Mouse (Mus musculus) heart, postnatal 36 days (tissue): Measurements from ENCODE around the gene Kdm1a. TPM values are rescaled to one million over a fixed set of nuclear protein-coding genes. Genes with fewer than 3 reads are reported as not detected.

Experiments used
- DNase-seq, 2 experiments: peaks; one replicate each; pipeline ENCODE4 v3.0.0; 2021 to 2022
- intact Hi-C: fragments of 180-260 bp; cut with DNase I; formaldehyde crosslinking; loops from one replicate; pipeline ENCODE4 v1.15.1; 2025
- microRNA-seq, 2 experiments: library from miRNA; unstranded; fragments of <30 nt; microRNA quantifications; one replicate each; pipeline ENCODE4 v1.2.0; 2021; ENCODE audit warnings: borderline number of aligned reads in 2 of 2
- total RNA-seq, 2 experiments: library from RNA; stranded (reverse); gene quantifications; 2 replicates each; pipeline ENCODE4 v1.2.3; 2021

Kdm1a gene
- total RNA-seq, 2 experiments from 2014 or later: 28.4 to 33.7 TPM

- intact Hi-C loops: no loop called here
- no peak for DNase-seq
Measured at GRCm38 (mm10) chr4:136547721-136548120, 54.8 kb downstream of the Kdm1a start.

DNA sequence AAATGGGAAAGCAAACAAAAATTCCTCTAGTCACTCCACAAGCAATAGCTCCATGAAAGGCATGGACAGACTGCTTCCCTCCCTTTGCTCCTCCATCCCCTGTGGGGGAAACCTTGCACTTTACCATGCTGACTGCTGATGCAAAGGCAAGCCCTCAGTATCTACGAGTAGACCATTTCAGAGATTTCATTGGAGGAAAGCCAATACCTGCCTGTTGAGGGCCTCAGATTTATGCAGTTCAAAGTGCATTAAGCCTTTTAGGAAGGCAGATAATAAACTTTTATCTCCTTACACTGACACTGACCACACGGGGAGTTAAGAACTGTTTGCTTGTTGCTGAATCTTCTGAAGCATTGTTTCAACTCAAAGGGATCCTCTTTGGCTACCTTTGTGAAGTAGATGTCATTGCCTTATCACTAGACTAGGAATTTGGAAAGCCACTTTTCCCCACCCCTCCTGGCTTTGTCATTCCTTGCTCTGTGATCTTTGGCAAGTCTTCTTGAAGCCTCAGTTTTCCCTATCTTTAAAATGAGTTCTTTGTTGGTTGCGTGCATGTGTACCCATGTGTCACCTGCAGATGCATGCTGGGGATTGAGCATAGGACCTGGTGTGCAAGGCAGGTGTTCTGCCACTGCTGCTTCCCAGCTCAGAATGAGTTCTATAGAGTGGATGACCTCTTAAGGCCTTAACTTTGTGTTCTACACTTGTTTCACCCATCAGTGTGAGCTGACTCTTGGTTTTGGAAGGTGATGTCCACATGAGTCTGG is 56.1 kb downstream of the Kdm1a start:
- no peak for DNase-seq
- intact Hi-C loops: no loop called here

DNA sequence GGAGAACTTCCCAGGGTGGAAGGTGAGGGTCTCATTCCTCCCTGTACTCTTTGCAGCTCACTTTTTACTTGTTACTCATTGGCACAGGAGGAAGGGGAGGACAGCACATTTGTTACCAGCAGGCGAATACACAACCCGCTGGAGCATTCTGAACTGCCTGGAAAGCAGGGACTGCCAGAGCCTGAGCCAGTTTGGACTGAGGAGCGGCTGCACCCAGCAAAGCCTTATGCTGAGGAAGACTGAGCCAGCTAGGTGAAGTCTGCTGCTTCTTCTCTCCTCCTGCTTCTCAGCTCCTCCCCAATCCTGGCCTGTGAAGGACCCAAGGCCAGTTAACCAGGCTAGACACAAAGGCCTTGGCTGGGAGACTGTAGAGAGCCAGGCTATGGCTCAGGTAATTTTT is 57.4 kb downstream of the Kdm1a start:
- no peak for DNase-seq
- intact Hi-C loops: no loop called here

DNA sequence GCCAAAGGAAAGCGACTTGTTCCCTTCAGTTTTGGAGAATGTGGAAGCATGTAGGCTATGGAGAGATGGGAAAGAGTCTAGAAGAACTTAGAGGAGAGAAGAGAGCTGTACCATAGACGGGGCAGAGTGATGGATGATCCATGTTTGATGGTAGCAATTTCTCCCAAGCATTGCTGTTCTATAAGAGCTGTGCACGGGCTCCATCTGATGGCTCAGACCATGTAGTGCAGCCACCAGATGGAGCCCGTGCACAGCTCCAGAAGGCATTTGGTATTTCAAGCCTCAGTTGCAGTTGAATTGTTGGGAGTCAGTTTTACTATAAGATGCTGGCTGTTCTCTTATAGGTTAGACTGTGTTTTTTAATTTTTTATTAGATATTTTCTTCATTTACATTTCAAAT is 76.1 kb downstream of the Kdm1a start:
- peak; percentile 58 to 76 for DNase-seq
- intact Hi-C loops: loop anchor here (1.0 to 10.0 kb wide), 5 partner anchors 54 to 162 kb away; partner anchors contain the start of gene Kdm1a

GRCm38 (mm10) chr4:136524309-136524708 is 78.2 kb downstream of the Kdm1a start:
- intact Hi-C loops: loop anchor here (10.0 kb wide), 1 partner anchor 160 kb away; no protein-coding TSS in a partner anchor
- no peak for DNase-seq

DNA sequence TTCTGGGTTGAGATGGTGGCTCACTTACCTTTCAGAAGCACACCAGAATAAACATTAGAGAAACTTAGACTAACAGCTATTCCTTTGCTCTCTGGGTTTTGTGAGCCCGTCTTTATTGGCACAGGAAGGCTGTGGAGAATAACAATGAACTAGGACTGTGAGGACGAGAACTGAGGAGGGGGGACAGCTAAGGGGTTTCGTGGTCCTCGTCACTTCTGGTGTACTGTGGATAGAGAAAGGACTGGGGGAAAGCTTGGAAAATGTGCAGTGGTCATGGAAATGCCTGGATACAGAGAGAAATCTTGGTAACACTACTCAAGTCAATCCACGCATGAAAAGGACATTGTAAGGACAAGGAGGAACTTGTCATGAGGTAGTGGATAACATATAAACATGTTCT is 80.6 kb downstream of the Kdm1a start:
- DNase-seq: no peak
- intact Hi-C loops: loop anchor here (10.0 kb wide), 1 partner anchor 157 kb away; no protein-coding TSS in a partner anchor

DNA sequence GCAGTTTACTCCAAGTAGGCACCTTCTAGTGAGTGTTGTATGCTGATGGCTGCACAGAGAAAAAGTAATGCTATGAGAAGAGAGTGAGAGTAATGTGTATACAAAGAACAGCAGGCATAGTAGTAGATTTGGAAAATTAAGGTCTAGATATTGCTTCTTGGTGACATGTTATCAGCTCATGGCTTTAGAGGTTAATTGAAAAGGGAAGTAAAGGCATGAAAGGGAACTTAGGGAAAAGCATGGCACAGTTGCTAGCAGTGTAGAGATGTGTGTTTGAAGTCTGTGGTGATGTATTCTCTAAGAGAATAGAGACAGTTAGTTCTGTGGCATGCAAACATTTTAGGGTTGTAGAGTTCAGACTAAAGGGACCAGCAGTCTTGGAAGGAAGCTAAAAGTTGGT is 82.7 kb downstream of the Kdm1a start:
- intact Hi-C loops: loop anchor here (10.0 kb wide), 1 partner anchor 155 kb away; no protein-coding TSS in a partner anchor
- DNase-seq: no peak

GRCm38 (mm10) chr4:136518576-136518975 is 83.9 kb downstream of the Kdm1a start:
- DNase-seq: no peak
- intact Hi-C loops: no loop called here

GRCm38 (mm10) chr4:136518141-136518540 is 84.4 kb downstream of the Kdm1a start:
- DNase-seq: no peak
- intact Hi-C loops: no loop called here

GRCm38 (mm10) chr4:136512905-136513304 is 89.6 kb downstream of the Kdm1a start:
- intact Hi-C loops: no loop called here
- DNase-seq: peak in 1 of 2 experiments; percentile 9

DNA sequence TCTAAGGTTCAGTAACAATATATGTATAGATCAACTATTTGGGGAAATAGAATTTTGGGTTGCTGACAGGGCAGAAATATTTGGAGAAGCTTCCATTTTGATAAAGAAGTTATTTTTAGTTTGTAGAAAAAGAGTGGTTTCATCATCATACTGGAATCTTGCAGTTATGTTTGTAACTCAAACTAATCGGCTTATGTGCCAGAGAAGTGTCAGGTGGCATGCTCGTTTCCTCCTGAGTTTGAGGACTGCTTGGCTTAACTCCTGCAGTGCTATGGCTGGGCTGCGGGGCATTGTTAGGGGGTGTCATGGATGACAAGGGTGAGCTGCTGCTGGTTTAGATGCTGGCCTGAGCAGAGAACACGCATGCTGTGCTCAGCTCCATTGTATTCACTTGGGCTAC is 90.8 kb downstream of the Kdm1a start:
- no peak for DNase-seq
- intact Hi-C loops: no loop called here

- DNase-seq: peak in 1 of 2 experiments; percentile 37
- intact Hi-C loops: no loop called here
Measured at GRCm38 (mm10) chr4:136509857-136510256, 92.7 kb downstream of the Kdm1a start.

GRCm38 (mm10) chr4:136505426-136506215 is 96.9 kb downstream of the Kdm1a start:
- no peak for DNase-seq
- intact Hi-C loops: no loop called here

Small RNA genes lying within 50 kb of the gene (microRNA-seq; reads per million reads assigned to microRNA genes)
- 0 reads per million in 2 experiments for gene Gm22180

Other genes starting within 250 kb of the Kdm1a start
- gene Htr1d, start 179.2 kb downstream of the Kdm1a start, total RNA-seq: not detected
- gene 6030445D17Rik, start 140.5 kb downstream of the Kdm1a start, total RNA-seq: under 1 TPM; 0.17 to 0.35 TPM
- 10 to 100 TPM; 37.8 to 41.4 TPM for gene Luzp1, start 133.0 kb downstream of the Kdm1a start, total RNA-seq
- not detected for gene Tex46, start 7.7 kb upstream of the Kdm1a start, total RNA-seq
- gene Lactbl1, start 19.9 kb upstream of the Kdm1a start, total RNA-seq: not detected
- gene Ephb2, start 233.3 kb upstream of the Kdm1a start, total RNA-seq: under 1 TPM; 0.16 to 0.39 TPM